Mouse (Mus musculus): ENCODE data around the gene Coro1b. TPM values are rescaled to one million over a fixed set of nuclear protein-coding genes. Genes with fewer than 3 reads are reported as not detected.

Coro1b gene
- total and polyA plus RNA-seq, 3 experiments: 179 to 265 (median 194) TPM

- dilution Hi-C loops (cut with MboI; ENCODE audit: extremely low pct_ligation_motif_present, extremely low pct_unique_long_range_greater_than_20kb, low sequenced_read_pairs): no loop called here
- Histone ChIP-seq H3K4me1 (ENCODE audit: control insufficient read depth in 1 of 2, insufficient read depth in 2 of 2) (peaks cover 10 to 52% of the 10 kb centered on the region in 2 experiments), H3K36me3 (replicated peaks in 1 of 2; ENCODE audit: control insufficient read depth in 1 of 2, insufficient read depth in 1 of 2, low read length in 1 of 2) (peaks cover 19 to 34% of the 10 kb centered on the region in 2 experiments), H3K27me3 (replicated peaks) (peaks cover 5% of the 10 kb centered on the region), H3K27ac (ENCODE audit: insufficient read depth, low read depth) (no peak overlapping the region), H3K79me2 (replicated peaks; ENCODE audit: control insufficient read depth, extremely low read depth, insufficient read depth, poor library complexity, severe bottlenecking) (peaks cover 12% of the 10 kb centered on the region; the same call in 1 of the 2 replicates), H3K9me3 (replicated peaks; ENCODE audit: low read length) (no peaks in the 10 kb centered on the region), H3K4me3 (replicated peaks in 1 of 3; ENCODE audit: low read depth in 2 of 3, low read length in 2 of 3, poor library complexity in 1 of 3) (peak overlapping the region in 1 of 3 experiments; percentile 82), H3K9ac (ENCODE audit: insufficient read depth, low read depth) (0 out of 2 replicates have a peak overlapping the region, but pooled peaks have one; percentile 43), H3K4me2 (ENCODE audit: insufficient read depth, low read depth, poor library complexity, severe bottlenecking) (peak overlapping the region; percentile 44)
- DNase-seq (ENCODE audit: extremely low read depth): no peak
- TF ChIP-seq RCOR1 (conservative IDR thresholded peaks at IDR 0.05; ENCODE audit: low read depth, low read length) (no peak), MXI1 (IDR thresholded peaks at IDR 0.05; ENCODE audit: low read depth, low read length) (no peak), NELFE (IDR thresholded peaks at IDR 0.05; ENCODE audit: low read depth, low read length) (no peak), ZNF384 (IDR thresholded peaks at IDR 0.05; ENCODE audit: low read depth, low read length) (no peak), POLR2AphosphoS2 (IDR thresholded peaks at IDR 0.05; ENCODE audit: low read depth, low read length) (no peak), MYC (IDR thresholded peaks at IDR 0.05; ENCODE audit: low read depth, low read length) (no peak), CTCF (conservative IDR thresholded peaks at IDR 0.05 in 1 of 2, IDR thresholded peaks at IDR 0.05 in 1 of 2; ENCODE audit: low read depth in 2 of 2, low read length in 2 of 2) (no peak), USF1 (IDR thresholded peaks at IDR 0.05; ENCODE audit: low read depth, low read length) (no peak), SMC3 (IDR thresholded peaks at IDR 0.05; ENCODE audit: low read depth, low read length) (no peak), TCF12 (IDR thresholded peaks at IDR 0.05; ENCODE audit: low read depth, low read length) (no peak), ELF1 (IDR thresholded peaks at IDR 0.05; ENCODE audit: low read depth, low read length) (no peak), ZC3H11A (IDR thresholded peaks at IDR 0.05; ENCODE audit: low read depth, low read length) (no peak)
- in situ Hi-C loops (cut with MboI; ENCODE audit: low pct_ligation_motif_present, low pct_unique_long_range_greater_than_20kb, low sequenced_read_pairs): loop anchor here (5.0 kb wide), 2 partner anchors 35 to 75 kb away; partner anchors contain the start of gene Aip
Measured at GRCm38 (mm10) chr19:4202149-4202548, 53.7 kb downstream of the Coro1b start.

- H3K4me3 ChIP-seq (replicated peaks in 1 of 3; ENCODE audit: low read depth in 2 of 3, low read length in 2 of 3, poor library complexity in 1 of 3): no peak overlapping the region
- DNase-seq (ENCODE audit: extremely low read depth): no peak
- no peak overlapping the region for H3K27ac ChIP-seq (ENCODE audit: insufficient read depth, low read depth)
- H3K4me2 ChIP-seq (ENCODE audit: insufficient read depth, low read depth, poor library complexity, severe bottlenecking): no peak overlapping the region
- in situ Hi-C loops (cut with MboI; ENCODE audit: low pct_ligation_motif_present, low pct_unique_long_range_greater_than_20kb, low sequenced_read_pairs) (loop anchor here (5.0 kb wide), 2 partner anchors 34 to 76 kb away; partner anchors contain the start of gene Aip), dilution Hi-C loops (cut with MboI; ENCODE audit: extremely low pct_ligation_motif_present, extremely low pct_unique_long_range_greater_than_20kb, low sequenced_read_pairs) (no loop called here)
- H3K9ac ChIP-seq (ENCODE audit: insufficient read depth, low read depth): no peak overlapping the region
- no peaks in the 10 kb centered on the region for H3K9me3 ChIP-seq (replicated peaks; ENCODE audit: low read length)
- H3K27me3 ChIP-seq (replicated peaks): peaks cover 5% of the 10 kb centered on the region
- peaks cover 15 to 51% of the 10 kb centered on the region in 2 experiments for H3K4me1 ChIP-seq (ENCODE audit: control insufficient read depth in 1 of 2, insufficient read depth in 2 of 2)
- TF ChIP-seq TBP (conservative IDR thresholded peaks at IDR 0.05; ENCODE audit: low read depth, low read length) (no peak), CTCF (conservative IDR thresholded peaks at IDR 0.05 in 1 of 2, IDR thresholded peaks at IDR 0.05 in 1 of 2; ENCODE audit: low read depth in 2 of 2, low read length in 2 of 2) (peak in 1 of 2 experiments; percentile 58; a peak in 2 of 4 replicates), ZMIZ1 (IDR thresholded peaks at IDR 0.05; ENCODE audit: low read depth, low read length) (no peak), NELFE (IDR thresholded peaks at IDR 0.05; ENCODE audit: low read depth, low read length) (no peak), RAD21 (IDR thresholded peaks at IDR 0.05; ENCODE audit: low read depth, low read length) (peak; percentile 52), PAX5 (IDR thresholded peaks at IDR 0.05; ENCODE audit: low read length) (no peak), IRF4 (IDR thresholded peaks at IDR 0.05; ENCODE audit: low read depth, low read length) (no peak), MEF2A (IDR thresholded peaks at IDR 0.05; ENCODE audit: borderline replicate concordance, low read depth, low read length) (no peak), MYC (IDR thresholded peaks at IDR 0.05; ENCODE audit: low read depth, low read length) (no peak), CHD1 (IDR thresholded peaks at IDR 0.05; ENCODE audit: low read depth, low read length) (no peak), POLR2AphosphoS2 (IDR thresholded peaks at IDR 0.05; ENCODE audit: low read depth, low read length) (no peak), ELF1 (IDR thresholded peaks at IDR 0.05; ENCODE audit: low read depth, low read length) (0 out of 2 replicates have a peak, but pooled peaks have one; percentile 24), USF2 (conservative IDR thresholded peaks at IDR 0.05; ENCODE audit: low read depth, low read length) (no peak), UBTF (IDR thresholded peaks at IDR 0.05; ENCODE audit: low read depth, low read length) (no peak), GABPA (IDR thresholded peaks at IDR 0.05; ENCODE audit: insufficient replicate concordance, low read depth, low read length) (no peak), MAFK (IDR thresholded peaks at IDR 0.05; ENCODE audit: insufficient replicate concordance, low read length) (no peak), E2F4 (IDR thresholded peaks at IDR 0.05; ENCODE audit: insufficient replicate concordance, low read depth, low read length) (no peak), JUN (IDR thresholded peaks at IDR 0.05; ENCODE audit: insufficient read depth, low read depth, low read length) (no peak), ZC3H11A (IDR thresholded peaks at IDR 0.05; ENCODE audit: low read depth, low read length) (peak; percentile 28; the same call in 1 of the 2 replicates), ZKSCAN1 (IDR thresholded peaks at IDR 0.05; ENCODE audit: borderline replicate concordance, low read depth, low read length) (no peak), HCFC1 (IDR thresholded peaks at IDR 0.05; ENCODE audit: low read depth, low read length) (no peak), TCF12 (IDR thresholded peaks at IDR 0.05; ENCODE audit: low read depth, low read length) (no peak), MAX (IDR thresholded peaks at IDR 0.05; ENCODE audit: low read length) (no peak), SMC3 (IDR thresholded peaks at IDR 0.05; ENCODE audit: low read depth, low read length) (peak; percentile 45), BHLHE40 (IDR thresholded peaks at IDR 0.05; ENCODE audit: low read depth, low read length) (no peak), USF1 (IDR thresholded peaks at IDR 0.05; ENCODE audit: low read depth, low read length) (no peak), ZNF384 (IDR thresholded peaks at IDR 0.05; ENCODE audit: low read depth, low read length) (peak; percentile 26; the same call in 1 of the 2 replicates)
- peaks cover 12% of the 10 kb centered on the region; the same call in 1 of the 2 replicates for H3K79me2 ChIP-seq (replicated peaks; ENCODE audit: control insufficient read depth, extremely low read depth, insufficient read depth, poor library complexity, severe bottlenecking)
- H3K36me3 ChIP-seq (replicated peaks in 1 of 2; ENCODE audit: control insufficient read depth in 1 of 2, insufficient read depth in 1 of 2, low read length in 1 of 2): peaks cover 12 to 25% of the 10 kb centered on the region in 2 experiments
Measured at GRCm38 (mm10) chr19:4203148-4203547, 54.7 kb downstream of the Coro1b start.
